Mouse (Mus musculus): ENCODE data around the gene A730049H05Rik.

A730049H05Rik gene

DNA sequence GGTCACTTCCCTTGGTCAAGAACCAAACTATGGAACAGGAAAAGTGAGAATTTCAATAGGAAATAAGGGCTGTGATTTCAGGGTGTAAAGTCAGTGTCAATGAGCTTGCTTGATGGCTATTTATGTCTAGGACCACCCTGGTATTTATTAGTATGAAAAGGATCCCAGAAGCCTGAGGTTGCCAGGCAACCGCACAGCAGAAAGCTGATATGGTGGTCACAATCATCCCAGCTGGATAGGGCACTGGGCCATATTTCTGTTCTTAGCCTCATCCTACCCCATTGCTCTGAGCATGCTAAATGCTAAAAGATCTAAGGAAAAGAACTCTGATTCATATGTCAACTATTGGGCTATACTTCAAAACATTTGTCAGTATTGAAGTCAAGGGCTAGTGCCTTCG lies 14.8 kb downstream of the A730049H05Rik start:
- WGBS, result 98% methylated on average over 2 of the region's 2 CpGs

DNA sequence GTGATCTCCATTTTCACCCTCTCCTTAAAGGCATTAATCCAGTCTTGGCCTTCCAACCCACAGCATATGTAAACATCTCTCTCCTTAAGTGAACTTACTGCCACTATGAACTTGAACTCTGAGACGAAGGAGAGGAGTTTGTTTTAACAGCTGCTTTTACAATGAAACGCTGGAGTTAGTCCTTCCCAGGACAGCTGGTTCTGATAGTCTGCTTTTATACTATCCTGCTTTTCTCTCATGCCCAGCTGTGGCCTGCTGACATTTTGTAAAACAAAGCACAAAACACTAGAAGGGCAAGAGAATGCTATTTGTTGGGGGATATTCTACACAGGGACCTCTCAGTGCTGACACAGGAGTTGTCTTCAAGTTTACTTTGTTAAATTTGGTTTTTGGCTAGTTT lies 25.7 kb downstream of the A730049H05Rik start:
- 68% methylated on average over 2 of the region's 2 CpGs for WGBS

DNA sequence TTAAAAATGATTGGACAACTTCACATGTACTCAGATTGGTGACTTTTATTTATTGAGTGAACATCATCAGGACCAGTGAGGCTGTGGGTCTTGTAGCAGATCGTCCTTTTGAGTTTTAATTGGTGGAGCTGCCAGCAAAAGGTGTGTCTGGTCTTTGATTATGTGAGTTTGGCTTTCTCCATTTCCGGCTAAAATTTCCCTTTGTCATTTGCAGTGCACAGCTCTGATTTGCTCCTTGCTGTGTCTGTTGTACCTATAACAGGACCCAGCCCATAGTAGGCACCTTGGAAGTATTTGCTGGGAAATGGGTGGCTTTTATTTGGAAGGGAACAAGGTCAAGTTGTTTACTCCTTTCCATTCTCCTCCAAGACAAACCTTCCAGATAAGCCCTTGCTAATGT lies 27.2 kb downstream of the A730049H05Rik start:
- 86% methylated on average over 2 of the region's 2 CpGs for WGBS

DNA sequence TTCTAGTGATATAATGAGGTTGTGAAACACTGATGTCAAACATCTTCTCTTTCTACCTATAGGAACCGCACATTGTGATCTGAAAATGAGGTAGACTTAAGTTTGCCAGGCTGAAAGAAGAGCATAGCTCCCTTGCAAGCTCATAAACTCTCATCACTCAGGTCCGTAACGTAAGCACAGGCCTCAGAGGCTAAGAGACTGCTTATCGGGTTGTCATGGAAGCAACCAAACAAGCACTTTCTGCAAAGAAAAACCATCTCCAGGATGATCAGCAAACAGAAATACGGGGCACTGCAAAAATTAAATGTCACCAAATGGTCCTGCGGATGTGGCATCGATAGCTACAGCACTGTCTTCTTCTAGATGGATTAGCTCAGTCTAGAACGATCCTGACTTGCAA lies 29.6 kb downstream of the A730049H05Rik start:
- 80% methylated on average over 8 of the region's 8 CpGs for WGBS

GRCm38 (mm10) chr6:92846614-92847013 lies 30.3 kb downstream of the A730049H05Rik start:
- WGBS, result 74% methylated on average over 4 of the region's 4 CpGs

- WGBS, result 93% methylated on average over 9 of the region's 9 CpGs
Measured at GRCm38 (mm10) chr6:92849208-92849607, 32.9 kb downstream of the A730049H05Rik start.

DNA sequence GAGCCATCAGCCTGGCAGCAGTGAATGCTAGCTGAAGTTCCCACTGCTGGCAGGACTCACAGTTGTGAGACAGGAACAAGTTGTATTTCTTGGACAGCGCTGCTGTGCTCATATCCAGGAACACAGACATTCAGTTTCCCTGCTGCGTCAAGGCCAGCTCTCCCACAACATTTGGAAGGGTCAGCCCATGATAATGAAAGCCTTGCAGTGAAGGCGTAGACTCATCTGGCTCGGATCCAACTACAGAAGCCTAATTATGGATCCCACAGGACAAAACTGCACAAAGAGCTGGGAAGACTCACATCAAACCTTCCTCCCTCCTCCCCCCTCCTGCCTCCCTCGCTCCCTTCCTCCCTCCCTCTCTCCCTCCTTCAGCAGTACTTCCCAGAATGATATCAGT lies 34.0 kb downstream of the A730049H05Rik start:
- WGBS, result 14% methylated on average over 5 of the region's 5 CpGs

DNA sequence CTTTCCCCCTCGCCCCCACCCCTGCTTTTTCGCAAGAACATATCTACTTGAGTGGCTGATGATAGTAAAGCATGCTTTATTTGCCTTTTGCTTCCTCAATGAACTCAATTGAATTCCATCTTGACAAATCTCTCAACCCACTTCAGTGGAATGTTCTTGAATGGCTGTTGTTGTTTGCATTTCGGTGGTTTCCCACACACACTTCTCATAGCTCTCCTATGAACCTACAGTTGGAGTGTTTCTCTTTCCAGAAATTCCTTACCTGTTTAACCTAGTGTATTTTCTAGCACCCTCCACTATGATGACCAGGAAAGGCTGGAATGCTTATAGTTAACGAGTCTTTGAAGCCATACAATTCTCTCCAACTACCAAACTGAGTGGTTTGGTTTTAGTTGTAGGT lies 38.6 kb downstream of the A730049H05Rik start:
- 94% methylated on average over 4 of the region's 4 CpGs for WGBS

DNA sequence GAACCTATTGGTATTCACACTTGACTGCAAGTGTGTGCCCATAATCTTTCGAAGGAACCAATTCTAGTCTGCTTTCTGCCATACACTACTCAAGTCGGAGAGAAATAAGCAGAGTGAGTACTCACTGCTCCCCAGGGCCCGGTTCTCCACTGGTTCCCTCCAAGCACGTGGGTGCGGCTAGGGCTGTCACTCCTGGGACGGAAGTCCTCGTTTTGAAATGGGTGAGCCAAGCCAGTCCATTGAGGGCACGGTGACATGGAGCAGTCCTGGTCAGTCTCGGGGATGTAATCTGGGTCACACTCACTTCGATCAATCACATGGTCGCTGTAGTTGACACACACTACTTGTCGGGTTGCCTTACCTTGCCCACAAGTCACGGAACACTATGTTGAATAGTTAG lies 41.5 kb downstream of the A730049H05Rik start:
- 94% methylated on average over 13 of the region's 13 CpGs for WGBS

GRCm38 (mm10) chr6:92858721-92859510 lies 42.6 kb downstream of the A730049H05Rik start:
- WGBS, result 84% methylated on average over 12 of the region's 12 CpGs

DNA sequence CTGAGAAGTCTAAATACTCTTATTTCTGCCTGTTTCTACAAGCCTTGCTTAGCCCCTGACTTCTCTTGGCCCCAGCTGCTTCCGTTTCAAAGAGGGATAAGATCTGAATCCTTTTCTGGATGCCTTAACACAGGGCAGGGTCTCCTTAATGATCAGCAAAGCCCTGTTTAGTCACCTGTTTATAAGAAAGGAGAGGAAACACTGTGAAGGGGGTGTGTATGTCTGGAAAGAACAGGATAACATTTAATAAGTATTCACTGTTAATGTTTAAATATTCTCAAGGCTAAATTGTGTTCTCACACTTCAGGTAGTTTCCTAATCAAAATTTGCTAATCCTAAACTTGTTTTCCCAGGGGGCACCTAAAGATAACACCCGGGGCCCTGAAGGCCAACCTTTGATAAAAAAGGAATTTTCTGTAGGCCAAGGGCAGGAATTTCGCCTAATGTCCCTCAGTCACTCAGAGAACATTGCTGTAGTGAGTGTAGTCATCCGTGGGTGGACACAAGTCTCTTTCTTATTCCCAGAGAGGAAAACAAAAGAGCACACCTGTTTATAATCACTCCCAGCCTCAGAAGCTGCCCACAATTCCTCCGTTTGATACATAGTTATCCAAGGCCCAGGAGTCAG lies 44.1 kb downstream of the A730049H05Rik start:
- WGBS, result 84% methylated on average over 5 of the region's 5 CpGs

DNA sequence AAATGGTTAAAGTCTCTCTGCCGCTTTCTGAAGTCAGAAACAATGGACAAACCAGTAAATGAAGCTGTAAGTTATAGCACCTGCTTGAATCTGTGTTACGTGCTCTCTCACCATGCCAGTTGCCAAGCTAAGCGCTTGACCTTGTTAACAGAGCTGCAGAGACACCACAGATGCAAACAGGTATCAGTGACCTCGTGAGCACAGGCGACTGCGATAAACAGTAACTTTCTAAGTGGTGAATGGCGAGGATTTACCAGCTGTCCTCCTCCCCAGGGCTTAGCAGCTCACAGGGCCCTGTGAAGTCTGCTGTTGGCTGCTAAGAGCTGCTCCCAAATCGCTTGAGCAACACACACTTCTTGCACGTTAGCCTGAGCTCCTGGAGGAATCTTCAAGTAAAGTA lies 46.3 kb downstream of the A730049H05Rik start:
- 85% methylated on average over 9 of the region's 9 CpGs for WGBS

DNA sequence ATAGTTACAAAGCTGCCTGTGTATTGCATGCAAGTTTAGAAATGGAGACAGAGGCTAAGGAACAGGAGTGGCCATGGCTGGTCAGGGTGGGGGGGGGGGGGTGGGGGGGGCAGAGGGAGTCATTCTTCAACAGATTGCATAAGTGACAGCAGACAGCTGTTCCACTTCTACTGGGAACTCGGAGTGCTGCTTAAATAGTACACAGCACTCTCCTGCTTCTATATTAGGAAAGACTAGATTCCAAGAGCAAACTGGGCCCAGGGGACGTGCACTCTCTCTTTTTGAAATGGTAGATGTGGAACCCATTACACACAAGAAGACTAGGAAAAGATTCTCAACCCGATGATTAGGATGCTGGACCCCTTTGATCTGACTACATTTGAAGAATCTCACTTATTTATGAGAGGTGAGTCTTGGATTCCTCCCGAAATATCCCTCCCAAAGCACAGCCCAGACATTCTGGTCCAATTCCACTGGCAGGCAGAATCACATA lies 52.9 kb downstream of the A730049H05Rik start, which contains the start of gene Gm15737:
TSS of gene Gm15737 (plus strand) at position 269 of the 493 bp plus-strand sequence.
- 39% methylated on average over 4 of the region's 4 CpGs for WGBS

- 84% methylated on average over 16 of the region's 16 CpGs for WGBS
Measured at GRCm38 (mm10) chr6:92869582-92870219, 53.4 kb downstream of the A730049H05Rik start.

- WGBS, result 70% methylated on average over 4 of the region's 4 CpGs
Measured at GRCm38 (mm10) chr6:92871813-92872212, 55.5 kb downstream of the A730049H05Rik start.

- 83% methylated on average over 10 of the region's 10 CpGs for WGBS
Measured at GRCm38 (mm10) chr6:92872766-92873165, 56.5 kb downstream of the A730049H05Rik start.

DNA sequence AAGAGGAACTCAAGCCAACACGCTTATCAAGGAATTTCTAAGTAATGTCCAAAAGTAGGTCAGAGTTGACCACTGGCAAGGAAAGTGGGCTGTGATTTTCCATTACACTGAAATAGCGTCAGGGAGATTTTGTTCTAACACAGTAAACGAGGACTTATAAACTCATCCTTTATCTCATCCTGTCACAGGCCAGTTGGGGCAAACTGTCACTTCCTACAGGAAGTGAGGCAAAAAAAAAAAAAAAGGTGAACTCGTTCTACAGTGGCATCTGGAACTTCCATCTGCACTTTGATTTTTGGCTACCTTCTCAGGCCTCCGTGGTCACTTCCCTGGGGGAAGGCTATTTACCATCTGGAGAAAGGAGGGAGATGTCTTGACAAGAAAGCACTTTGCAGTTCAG lies 58.6 kb downstream of the A730049H05Rik start:
- 56% methylated on average over 5 of the region's 5 CpGs for WGBS

DNA sequence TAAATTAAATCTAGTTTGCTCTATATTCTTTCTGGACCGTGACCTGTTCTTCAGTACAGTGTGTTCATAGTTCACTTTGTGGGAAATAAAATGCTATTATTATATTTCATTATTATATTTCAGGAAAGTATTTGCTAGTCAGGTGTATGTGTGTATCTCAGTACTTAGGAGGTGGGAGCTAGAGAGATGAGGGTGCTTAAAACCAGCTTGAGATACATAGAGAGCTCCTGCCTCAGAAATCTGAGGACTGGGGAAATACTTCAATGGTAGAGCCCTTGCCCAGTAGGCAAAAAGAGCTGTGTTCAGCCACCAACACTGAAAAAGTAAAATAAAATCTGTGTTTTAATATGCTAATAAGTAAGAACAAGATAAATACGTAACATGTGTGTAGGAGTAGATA lies 59.1 kb downstream of the A730049H05Rik start:
- 86% methylated on average over 2 of the region's 2 CpGs for WGBS

DNA sequence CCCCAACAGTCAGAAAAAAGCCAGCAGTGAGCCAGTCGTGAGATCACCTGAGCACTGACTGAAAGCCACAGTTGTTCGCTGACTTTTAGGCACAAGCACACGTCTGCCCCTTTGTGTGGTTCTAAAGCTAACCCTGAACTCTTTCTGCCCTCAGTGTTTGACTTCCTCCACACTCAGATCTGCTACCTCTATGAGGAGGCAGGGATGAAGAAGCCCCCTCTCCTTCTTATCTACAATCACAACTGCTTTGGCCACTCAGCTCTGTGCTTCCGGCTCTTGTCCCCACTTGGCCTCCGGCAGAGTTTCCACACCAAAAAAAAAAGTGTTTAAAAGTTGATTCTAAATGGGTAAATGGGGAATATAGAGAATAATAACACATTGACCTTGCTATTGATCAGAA lies 59.8 kb downstream of the A730049H05Rik start:
- WGBS, result 78% methylated on average over 5 of the region's 5 CpGs

DNA sequence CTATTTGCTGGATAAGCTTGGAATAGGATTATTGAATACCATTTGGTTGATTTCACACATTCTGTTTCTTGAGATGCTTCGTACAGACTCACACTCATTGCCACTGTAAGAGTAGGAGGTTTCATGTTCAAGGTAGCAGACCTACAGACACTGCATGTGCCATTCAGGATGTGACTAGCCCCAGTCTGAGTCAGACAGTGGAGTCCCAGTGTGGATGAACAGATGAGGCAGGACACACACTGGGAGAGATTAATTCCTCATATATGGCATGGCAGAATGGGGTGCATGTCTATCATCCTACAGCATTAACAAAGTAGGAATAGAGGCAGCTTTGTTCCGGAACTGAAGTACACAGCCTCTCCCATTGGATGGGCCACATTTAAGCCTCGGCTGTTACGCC lies 61.0 kb downstream of the A730049H05Rik start:
- WGBS, result 86% methylated on average over 4 of the region's 4 CpGs

DNA sequence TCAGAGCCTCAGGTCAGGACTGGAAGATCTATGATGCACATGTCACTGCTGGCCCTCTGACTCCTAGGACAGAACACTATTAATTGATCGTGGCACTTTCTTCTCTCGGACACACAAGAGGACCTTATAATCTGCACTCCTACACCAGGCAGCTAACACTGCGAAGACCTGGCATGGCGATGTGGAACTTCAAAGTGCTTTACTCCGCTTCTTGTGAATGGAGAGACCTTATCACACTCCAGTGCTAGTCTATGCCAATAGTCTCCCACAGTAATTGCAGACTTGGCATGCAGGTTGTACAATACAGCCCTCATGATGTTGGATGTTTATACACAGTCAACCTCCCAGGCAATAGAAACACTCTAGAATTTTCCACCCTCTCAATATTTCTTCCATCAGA lies 62.5 kb downstream of the A730049H05Rik start:
- 93% methylated on average over 5 of the region's 5 CpGs for WGBS

DNA sequence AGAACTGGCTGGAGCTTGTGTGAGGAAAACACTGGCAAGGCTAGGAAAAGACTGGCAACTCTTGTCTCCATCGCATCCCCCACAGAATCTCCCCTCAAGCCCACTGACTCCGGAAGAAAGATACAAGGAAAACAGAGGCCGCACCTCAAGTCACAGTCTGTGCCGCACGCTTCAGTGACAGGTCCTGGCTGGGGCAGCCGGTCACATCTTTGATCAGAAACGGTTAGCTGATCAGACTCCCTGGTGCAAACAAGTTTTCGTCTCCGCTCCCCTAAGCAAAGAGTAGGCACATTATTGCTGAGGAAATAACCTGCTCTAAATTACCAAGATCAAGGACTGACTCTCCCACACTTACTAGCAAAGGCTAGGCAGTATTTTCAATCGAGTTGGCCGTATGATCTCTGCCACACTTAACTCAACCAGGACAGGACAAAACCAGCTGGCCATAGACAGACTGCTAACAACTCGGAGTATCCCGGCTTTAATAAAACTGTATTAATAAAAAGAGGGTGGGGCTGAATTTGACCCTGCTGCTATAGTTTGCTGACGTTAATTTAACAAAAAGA lies 63.5 kb downstream of the A730049H05Rik start:
- WGBS, result 91% methylated on average over 14 of the region's 14 CpGs
